Mouse (Mus musculus): ENCODE measurements at regions not wholly inside any gene's neighbourhood (a gene's known extent, or its start where the extent isn't known, plus 50 kb on each side); places are given as distances from the start of the nearest gene placed in this dataset.

GRCm38 (mm10) chr12:39572147-39572546 is 465.7 kb downstream of the Arl4a start:
- no peak for TF ChIP-seq CTCF (IDR thresholded peaks at IDR 0.05; ENCODE audit: low read depth)
- no peak for TF ChIP-seq EP300 (IDR thresholded peaks at IDR 0.05; ENCODE audit: low read depth)
- H3K9ac ChIP-seq (replicated peaks; ENCODE audit: low read depth, low read length), result no peak overlapping the region
- H3K9me3 ChIP-seq (replicated peaks; ENCODE audit: control insufficient read depth, low read length), result no peaks in the 10 kb centered on the region
- DNase-seq (ENCODE audit: low spot score) (no peak), ATAC-seq (ENCODE audit: insufficient read depth, low read depth) (no peak)
- no peak overlapping the region for H3K4me2 ChIP-seq (ENCODE audit: low read depth, low read length)
- WGBS, result 85% methylated on average over 1 of the region's 1 CpGs
- H3K36me3 ChIP-seq (replicated peaks; ENCODE audit: control insufficient read depth, insufficient read depth, low read length), result no peaks in the 10 kb centered on the region
- H3K4me3 ChIP-seq (ENCODE audit: low read depth, low read length), result no peak overlapping the region
- no peaks in the 10 kb centered on the region for H3K4me1 ChIP-seq (ENCODE audit: control insufficient read depth, insufficient read depth)
- no peaks in the 10 kb centered on the region for H3K27me3 ChIP-seq (ENCODE audit: control insufficient read depth, insufficient read depth, low read length)
- no peak overlapping the region for H3K27ac ChIP-seq (ENCODE audit: low read depth)

DNA sequence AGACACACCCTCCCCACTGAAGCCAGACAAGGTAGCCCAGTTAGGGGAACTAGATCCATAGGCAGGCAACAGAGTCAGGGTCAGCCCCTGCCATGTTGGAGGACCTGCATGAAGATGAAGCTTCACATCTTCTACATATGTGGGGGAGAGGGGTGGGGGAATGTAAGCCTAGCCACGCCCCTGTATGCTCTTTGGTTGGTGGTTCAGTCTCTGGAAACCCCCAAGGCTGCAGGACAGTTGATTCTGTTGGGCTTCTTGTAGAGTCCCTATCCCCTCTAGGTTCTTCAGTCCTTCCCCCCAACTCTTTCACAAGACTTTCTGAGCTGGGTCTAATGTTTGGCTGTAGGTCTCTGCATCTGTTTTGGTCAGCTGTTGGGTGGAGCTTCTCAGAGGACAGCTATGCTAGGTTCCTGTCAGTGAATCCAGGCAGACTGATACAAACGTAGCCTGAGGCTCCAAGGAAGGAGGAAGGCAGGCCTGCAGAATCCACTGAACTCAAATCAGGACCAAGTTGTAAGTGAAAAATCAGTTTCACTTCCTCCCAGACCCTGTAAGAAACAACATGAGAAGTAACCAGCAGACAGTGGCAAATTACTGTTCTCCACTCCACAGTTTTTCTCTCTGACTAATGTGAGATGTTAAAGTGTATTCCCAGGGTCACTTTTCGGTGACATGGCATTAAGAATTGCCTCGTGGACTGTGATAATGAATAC is 476.9 kb downstream of the Arl4a start:
- DNase-seq (ENCODE audit: low spot score), result no peak
- Histone ChIP-seq H3K9ac (replicated peaks; ENCODE audit: low read depth, low read length) (no peak overlapping the region), H3K27me3 (ENCODE audit: control insufficient read depth, insufficient read depth, low read length) (no peaks in the 10 kb centered on the region), H3K27ac (ENCODE audit: low read depth) (no peak overlapping the region), H3K4me3 (ENCODE audit: low read depth, low read length) (no peak overlapping the region), H3K4me2 (ENCODE audit: low read depth, low read length) (no peak overlapping the region), H3K9me3 (replicated peaks; ENCODE audit: control insufficient read depth, low read length) (no peaks in the 10 kb centered on the region), H3K4me1 (ENCODE audit: control insufficient read depth, insufficient read depth) (no peaks in the 10 kb centered on the region), H3K36me3 (replicated peaks; ENCODE audit: control insufficient read depth, insufficient read depth, low read length) (no peaks in the 10 kb centered on the region)
- ATAC-seq (ENCODE audit: insufficient read depth, low read depth), result no peak
- TF ChIP-seq EP300 (IDR thresholded peaks at IDR 0.05; ENCODE audit: low read depth) (no peak), CTCF (IDR thresholded peaks at IDR 0.05; ENCODE audit: low read depth) (no peak)
- 47% methylated on average over 4 of the region's 4 CpGs for WGBS

GRCm38 (mm10) chr12:39558491-39558890 is 479.3 kb downstream of the Arl4a start:
- WGBS, result 88% methylated on average over 3 of the region's 3 CpGs
- Histone ChIP-seq H3K9me3 (replicated peaks; ENCODE audit: control insufficient read depth, low read length) (no peaks in the 10 kb centered on the region), H3K27me3 (ENCODE audit: control insufficient read depth, insufficient read depth, low read length) (no peaks in the 10 kb centered on the region), H3K4me2 (ENCODE audit: low read depth, low read length) (no peak overlapping the region), H3K36me3 (replicated peaks; ENCODE audit: control insufficient read depth, insufficient read depth, low read length) (no peaks in the 10 kb centered on the region), H3K4me3 (ENCODE audit: low read depth, low read length) (no peak overlapping the region), H3K9ac (replicated peaks; ENCODE audit: low read depth, low read length) (no peak overlapping the region), H3K27ac (ENCODE audit: low read depth) (no peak overlapping the region), H3K4me1 (ENCODE audit: control insufficient read depth, insufficient read depth) (no peaks in the 10 kb centered on the region)
- TF ChIP-seq CTCF (IDR thresholded peaks at IDR 0.05; ENCODE audit: low read depth), result no peak
- DNase-seq (ENCODE audit: low spot score) (no peak), ATAC-seq (ENCODE audit: insufficient read depth, low read depth) (no peak)

- ATAC-seq (ENCODE audit: insufficient read depth, low read depth) (no peak), DNase-seq (ENCODE audit: low spot score) (no peak)
- no peaks in the 10 kb centered on the region for H3K27me3 ChIP-seq (ENCODE audit: control insufficient read depth, insufficient read depth, low read length)
- no peak overlapping the region for H3K27ac ChIP-seq (ENCODE audit: low read depth)
- no peak overlapping the region for H3K4me2 ChIP-seq (ENCODE audit: low read depth, low read length)
- H3K4me3 ChIP-seq (ENCODE audit: low read depth, low read length), result no peak overlapping the region
- TF ChIP-seq EP300 (IDR thresholded peaks at IDR 0.05; ENCODE audit: low read depth), result no peak
- no peak for TF ChIP-seq CTCF (IDR thresholded peaks at IDR 0.05; ENCODE audit: low read depth)
- H3K4me1 ChIP-seq (ENCODE audit: control insufficient read depth, insufficient read depth), result no peaks in the 10 kb centered on the region
- no peaks in the 10 kb centered on the region for H3K36me3 ChIP-seq (replicated peaks; ENCODE audit: control insufficient read depth, insufficient read depth, low read length)
- no peaks in the 10 kb centered on the region for H3K9me3 ChIP-seq (replicated peaks; ENCODE audit: control insufficient read depth, low read length)
- H3K9ac ChIP-seq (replicated peaks; ENCODE audit: low read depth, low read length), result no peak overlapping the region
- WGBS, result 73% methylated on average over 2 of the region's 2 CpGs
Observed at GRCm38 (mm10) chr12:39536326-39536725, 501.5 kb downstream of the Arl4a start.

GRCm38 (mm10) chr12:39528121-39528520 is 509.7 kb downstream of the Arl4a start:
- H3K4me1 ChIP-seq (ENCODE audit: control insufficient read depth, insufficient read depth), result no peaks in the 10 kb centered on the region
- H3K27me3 ChIP-seq (ENCODE audit: control insufficient read depth, insufficient read depth, low read length), result no peaks in the 10 kb centered on the region
- no peaks in the 10 kb centered on the region for H3K36me3 ChIP-seq (replicated peaks; ENCODE audit: control insufficient read depth, insufficient read depth, low read length)
- no peak overlapping the region for H3K4me3 ChIP-seq (ENCODE audit: low read depth, low read length)
- WGBS, result 61% methylated on average over 4 of the region's 4 CpGs
- ATAC-seq (ENCODE audit: insufficient read depth, low read depth) (no peak), DNase-seq (ENCODE audit: low spot score) (no peak)
- TF ChIP-seq EP300 (IDR thresholded peaks at IDR 0.05; ENCODE audit: low read depth) (no peak), CTCF (IDR thresholded peaks at IDR 0.05; ENCODE audit: low read depth) (no peak)
- H3K4me2 ChIP-seq (ENCODE audit: low read depth, low read length), result no peak overlapping the region
- H3K9me3 ChIP-seq (replicated peaks; ENCODE audit: control insufficient read depth, low read length), result no peaks in the 10 kb centered on the region
- H3K9ac ChIP-seq (replicated peaks; ENCODE audit: low read depth, low read length), result no peak overlapping the region
- H3K27ac ChIP-seq (ENCODE audit: low read depth), result no peak overlapping the region

- ATAC-seq (ENCODE audit: insufficient read depth, low read depth) (no peak), DNase-seq (ENCODE audit: low spot score) (no peak)
- no peak for TF ChIP-seq EP300 (IDR thresholded peaks at IDR 0.05; ENCODE audit: low read depth)
- TF ChIP-seq CTCF (IDR thresholded peaks at IDR 0.05; ENCODE audit: low read depth), result no peak
- Histone ChIP-seq H3K27me3 (ENCODE audit: control insufficient read depth, insufficient read depth, low read length) (no peaks in the 10 kb centered on the region), H3K9ac (replicated peaks; ENCODE audit: low read depth, low read length) (no peak overlapping the region), H3K4me3 (ENCODE audit: low read depth, low read length) (no peak overlapping the region), H3K9me3 (replicated peaks; ENCODE audit: control insufficient read depth, low read length) (no peaks in the 10 kb centered on the region), H3K36me3 (replicated peaks; ENCODE audit: control insufficient read depth, insufficient read depth, low read length) (no peaks in the 10 kb centered on the region), H3K4me1 (ENCODE audit: control insufficient read depth, insufficient read depth) (no peaks in the 10 kb centered on the region), H3K27ac (ENCODE audit: low read depth) (no peak overlapping the region), H3K4me2 (ENCODE audit: low read depth, low read length) (no peak overlapping the region)
- 78% methylated on average over 3 of the region's 3 CpGs for WGBS
Observed at GRCm38 (mm10) chr12:39527216-39527600, 510.6 kb downstream of the Arl4a start.

Measured in heart, postnatal 0 days (tissue).